Mouse (Mus musculus): ENCODE data around the gene Nup50.
"Not testable (repeated sequence)": the region's sequence is repeated elsewhere in the genome, so short reads cannot be mapped to it uniquely, and the experiment has no call there.

The Nup50 gene

DNA sequence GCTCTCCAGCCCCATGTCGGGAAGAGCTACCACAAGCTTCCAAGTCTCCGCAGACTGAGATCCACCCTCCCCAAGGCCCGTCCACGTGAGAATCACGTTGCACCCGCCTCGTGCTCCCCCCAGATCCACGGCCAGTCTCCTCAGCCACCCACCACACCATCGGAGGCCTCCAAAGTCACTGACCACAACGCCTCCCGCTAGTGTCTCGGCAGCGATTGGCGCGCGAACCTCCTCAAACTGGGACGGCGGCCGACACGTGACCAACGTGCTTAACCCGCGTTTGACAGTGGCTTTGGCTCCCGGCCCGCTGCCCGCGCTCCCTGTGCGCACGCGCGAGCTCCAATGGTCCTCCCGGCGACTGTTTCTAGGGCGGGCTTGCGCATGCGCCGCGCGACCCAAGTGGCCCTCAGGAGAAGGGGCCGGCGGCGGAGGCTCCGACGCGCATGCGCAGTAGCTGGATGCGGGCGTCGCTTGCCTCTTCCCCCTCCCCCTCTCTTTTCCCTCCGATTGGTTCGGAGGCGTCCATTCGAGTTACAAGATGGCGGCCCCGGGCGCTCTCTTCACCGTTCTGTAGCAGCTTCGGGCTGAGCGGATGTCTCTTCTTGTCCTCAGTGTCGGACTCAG lies at the start of gene Nup50:
Gene Nup50, plus strand, starts transcription at position 528 of the 624 bp plus-strand sequence.
- peak; percentile 99 for DNase-seq (ENCODE audit: low spot score)

GRCm38 (mm10) chr15:84873867-84874266 lies 49.3 kb upstream of the Nup50 start:
- DNase-seq (ENCODE audit: low spot score), result no peak

DNA sequence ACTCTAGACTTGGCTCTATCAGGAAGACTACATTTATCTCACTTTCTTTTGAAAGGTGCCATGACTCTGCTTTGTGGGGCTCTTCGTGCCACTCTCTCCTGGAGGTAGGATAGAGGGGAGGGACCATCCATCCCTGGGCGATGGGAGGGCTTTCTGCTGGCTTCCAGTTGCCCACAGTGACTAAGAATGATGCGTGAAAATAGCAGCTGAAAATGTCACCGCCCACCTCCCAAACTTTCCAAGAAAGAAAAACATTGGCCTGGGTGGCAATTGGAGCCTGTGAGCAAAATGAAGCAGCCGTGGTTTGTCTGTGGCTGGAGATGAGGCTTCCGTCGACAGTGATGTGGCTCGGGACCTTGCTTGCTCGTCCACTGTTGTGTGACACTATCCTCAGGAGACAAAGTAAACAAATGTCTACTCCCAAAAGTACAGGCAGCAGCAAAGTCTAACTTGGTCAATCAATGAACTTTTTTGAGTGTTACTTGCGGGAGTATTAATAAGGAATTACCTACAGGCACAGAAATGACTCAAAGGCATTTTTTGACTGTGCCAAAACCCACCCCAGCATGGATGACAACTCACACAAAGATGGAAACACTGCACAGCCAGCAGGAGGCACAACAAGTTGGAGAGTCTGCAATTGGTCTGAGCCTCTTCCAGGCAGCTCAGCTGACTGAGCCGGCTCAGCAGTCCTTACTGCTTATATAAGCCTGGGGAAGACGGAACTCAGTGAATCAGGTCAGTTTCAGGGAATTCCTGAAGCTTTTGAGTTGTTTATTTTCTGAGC lies 46.0 kb upstream of the Nup50 start:
- no peak for DNase-seq (ENCODE audit: low spot score)

GRCm38 (mm10) chr15:84888066-84888465 lies 35.1 kb upstream of the Nup50 start:
- no peak for DNase-seq (ENCODE audit: low spot score)

DNA sequence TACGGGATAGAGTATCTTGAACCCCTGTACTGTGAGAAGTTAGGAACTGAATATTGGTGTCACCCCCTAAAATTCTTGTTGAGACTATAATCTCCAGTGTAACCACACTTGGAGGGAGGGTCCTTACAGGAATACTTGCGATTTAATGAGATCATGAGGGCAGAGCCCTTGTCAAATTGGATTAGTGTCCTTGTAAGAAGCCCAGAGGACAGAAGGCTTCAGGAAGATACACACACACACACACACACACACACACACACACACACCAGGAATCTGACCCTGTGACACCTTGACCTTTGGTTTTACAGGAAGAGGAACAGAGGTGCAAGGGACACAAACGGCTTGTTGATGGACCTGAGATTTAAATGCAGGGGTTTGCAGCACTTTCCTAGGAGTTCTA lies 32.0 kb upstream of the Nup50 start:
- DNase-seq (ENCODE audit: low spot score), result no peak

DNA sequence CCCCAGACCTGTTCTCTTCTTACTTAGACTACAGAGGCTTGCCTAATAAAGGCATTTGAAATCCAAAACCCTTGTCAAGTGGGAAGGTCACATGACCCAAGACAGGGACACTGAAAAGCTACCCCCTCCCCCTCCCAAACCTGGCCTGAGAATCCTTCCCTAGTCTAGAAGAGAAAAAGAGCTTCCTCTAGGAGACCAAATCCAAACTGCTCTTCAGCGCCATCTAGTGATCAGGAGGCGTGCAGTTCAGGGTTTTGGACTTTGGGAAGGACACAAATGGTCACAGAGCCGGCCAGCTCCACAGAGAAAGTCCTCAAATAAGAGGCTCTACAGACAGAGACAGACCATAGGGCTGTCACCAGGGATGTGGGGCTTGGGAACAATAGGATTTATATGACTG lies 31.6 kb upstream of the Nup50 start:
- no peak for DNase-seq (ENCODE audit: low spot score)

GRCm38 (mm10) chr15:84896216-84896615 lies 27.0 kb upstream of the Nup50 start:
- DNase-seq (ENCODE audit: low spot score), result not testable (repeated sequence)

DNA sequence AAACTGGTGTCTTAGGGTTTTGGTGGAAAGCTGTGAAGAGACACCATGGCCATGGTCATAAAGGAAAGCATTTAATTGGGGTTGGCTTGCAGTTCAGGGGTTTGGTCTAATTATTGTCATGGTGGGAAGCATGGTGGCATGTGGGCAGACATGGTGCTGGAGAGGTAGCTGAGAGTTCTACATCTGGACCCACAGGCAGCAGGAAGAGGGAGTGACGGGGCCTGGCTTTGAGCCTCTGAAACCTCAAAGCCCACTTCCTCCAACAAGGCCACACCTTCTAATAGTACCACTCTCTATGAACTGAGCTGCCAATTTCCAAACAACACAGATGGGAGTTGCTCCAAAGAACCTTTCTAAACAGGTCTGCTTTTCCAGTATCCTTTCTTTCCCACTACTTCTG lies 26.5 kb upstream of the Nup50 start:
- DNase-seq (ENCODE audit: low spot score), result no peak

GRCm38 (mm10) chr15:84898077-84898476 lies 25.1 kb upstream of the Nup50 start:
- DNase-seq (ENCODE audit: low spot score), result no peak

DNA sequence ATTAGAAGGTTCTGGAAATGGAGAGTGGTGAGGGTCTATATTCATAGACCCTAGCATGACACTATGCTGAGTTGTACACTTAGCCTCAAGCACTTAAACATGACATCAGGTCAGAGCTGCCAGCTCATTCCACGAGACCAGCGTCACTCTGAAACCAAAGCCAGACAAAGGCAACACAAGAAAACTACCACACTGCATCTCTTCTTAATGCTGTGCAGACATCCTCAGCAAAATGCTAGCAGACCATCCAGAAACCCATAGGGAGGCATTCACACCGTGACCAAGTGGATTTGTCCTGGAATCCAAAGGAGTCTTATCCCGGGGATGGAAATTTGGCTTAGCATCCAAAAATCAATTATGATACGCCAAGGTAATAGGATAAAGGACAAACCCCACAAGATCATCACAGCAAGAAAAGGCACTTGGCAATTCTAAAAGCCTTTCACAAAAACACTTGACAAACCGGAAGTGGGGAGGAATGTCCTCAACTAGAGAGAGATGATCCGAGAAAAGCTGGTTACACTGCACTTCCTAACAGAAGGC lies 19.3 kb upstream of the Nup50 start:
- DNase-seq (ENCODE audit: low spot score), result no peak

DNA sequence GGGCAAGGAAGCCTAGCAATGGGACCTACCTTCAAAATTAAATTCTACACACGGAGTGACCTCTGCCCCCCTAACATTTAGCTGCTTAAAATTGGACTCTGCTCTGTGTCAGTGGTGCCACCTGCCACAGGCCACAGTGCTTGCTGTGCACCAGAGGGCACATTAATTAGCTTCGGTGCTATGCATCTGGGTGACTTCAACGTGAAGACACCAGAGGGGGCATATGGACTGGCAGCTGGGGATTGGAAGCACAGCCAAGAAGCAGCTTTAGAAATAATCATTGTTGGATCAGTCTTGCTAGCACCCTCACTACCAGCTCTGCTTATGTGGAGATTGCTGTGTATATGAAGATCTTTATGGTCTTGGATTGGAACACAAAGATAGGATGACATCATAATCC lies 10.0 kb upstream of the Nup50 start:
- DNase-seq (ENCODE audit: low spot score), result no peak

DNA sequence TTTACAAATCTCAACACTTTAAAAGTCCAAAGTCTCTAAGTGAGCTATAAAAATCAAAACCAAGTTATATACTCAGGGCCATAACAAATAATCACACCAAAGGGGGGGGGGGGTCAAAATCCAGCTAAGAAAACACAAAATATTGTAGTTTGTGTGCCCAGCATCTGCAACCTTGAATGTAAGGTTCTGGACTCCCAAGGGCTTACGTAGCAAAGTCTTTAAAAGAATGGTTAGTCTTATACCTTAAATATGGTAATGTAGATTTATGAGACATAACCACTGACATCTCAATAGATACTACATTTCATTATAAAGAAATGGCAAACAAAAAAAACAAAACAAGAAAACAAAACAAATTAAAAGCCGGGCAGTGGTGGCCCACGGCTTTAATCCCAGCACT lies 3.3 kb upstream of the Nup50 start, which contains the start of gene Gm29666:
Gene Gm29666, minus strand, starts transcription at position 101 of the 400 bp plus-strand sequence.
- DNase-seq (ENCODE audit: low spot score), result no peak

DNA sequence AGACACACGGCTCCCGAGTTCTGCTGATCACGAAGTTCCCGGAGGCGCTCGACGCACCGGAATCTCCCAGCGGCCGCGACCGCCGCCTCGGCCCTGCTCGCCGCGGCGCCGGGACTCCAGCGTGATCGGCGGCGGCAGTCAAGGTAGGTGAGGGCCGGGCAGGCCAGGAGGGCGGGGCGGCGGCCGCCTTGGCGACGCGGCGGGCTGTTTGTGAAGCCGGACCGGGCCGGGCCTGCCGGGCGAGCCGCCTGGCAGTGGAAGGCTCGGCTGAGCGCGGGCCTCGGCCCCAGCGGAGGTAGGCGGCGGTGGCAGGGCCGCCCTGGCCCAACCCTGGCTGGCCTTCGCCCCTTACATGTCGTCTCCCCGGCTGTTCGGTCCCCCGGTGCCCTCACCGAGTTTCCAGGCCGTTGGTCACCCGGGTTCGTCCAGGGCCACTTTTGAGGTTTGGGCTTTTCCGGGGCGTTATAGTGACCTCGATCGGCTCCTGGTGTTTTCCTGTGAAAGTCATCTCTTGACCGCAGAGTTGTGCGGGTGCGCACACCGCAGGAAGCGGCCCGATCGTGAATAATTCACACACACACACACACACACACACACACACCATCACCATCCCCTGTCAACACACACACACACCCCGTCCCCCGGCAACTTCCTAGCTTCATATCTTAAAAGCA lies 434 bp downstream of the Nup50 start:
- no peak for DNase-seq (ENCODE audit: low spot score)

- no peak for DNase-seq (ENCODE audit: low spot score)
These were observed 1.6 kb downstream of the Nup50 start for GRCm38 (mm10) chr15:84924781-84925315.

DNA sequence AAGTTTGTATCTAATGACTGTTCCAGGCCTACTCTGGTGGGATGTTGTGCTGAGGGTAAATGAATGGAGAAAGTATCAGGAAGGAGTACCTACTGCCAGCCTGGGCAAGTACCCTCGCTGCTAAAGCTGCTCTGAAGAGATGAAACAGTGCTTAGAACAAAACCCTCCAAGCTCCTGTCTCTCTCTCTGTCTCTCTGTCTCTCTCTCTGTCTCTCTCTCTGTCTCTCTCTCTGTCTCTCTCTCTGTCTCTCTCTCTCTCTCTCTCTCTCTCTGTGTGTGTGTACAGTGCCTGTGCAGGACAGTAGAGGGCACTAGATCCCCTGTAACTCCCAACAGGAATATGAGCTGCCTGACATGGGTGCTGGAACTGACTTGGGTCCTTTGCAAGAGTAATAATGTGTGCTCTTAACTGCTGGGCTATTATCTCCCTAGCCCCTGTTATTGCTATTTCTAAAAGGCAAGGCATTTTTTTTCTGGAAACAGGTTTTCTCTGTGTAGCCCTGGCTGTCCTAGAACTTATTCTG lies 2.3 kb downstream of the Nup50 start:
- DNase-seq (ENCODE audit: low spot score), result no peak

GRCm38 (mm10) chr15:84932351-84932750 lies 9.1 kb downstream of the Nup50 start:
- no peak for DNase-seq (ENCODE audit: low spot score)

- DNase-seq (ENCODE audit: low spot score), result no peak
These were observed 11.7 kb downstream of the Nup50 start for GRCm38 (mm10) chr15:84934901-84935300.

DNA sequence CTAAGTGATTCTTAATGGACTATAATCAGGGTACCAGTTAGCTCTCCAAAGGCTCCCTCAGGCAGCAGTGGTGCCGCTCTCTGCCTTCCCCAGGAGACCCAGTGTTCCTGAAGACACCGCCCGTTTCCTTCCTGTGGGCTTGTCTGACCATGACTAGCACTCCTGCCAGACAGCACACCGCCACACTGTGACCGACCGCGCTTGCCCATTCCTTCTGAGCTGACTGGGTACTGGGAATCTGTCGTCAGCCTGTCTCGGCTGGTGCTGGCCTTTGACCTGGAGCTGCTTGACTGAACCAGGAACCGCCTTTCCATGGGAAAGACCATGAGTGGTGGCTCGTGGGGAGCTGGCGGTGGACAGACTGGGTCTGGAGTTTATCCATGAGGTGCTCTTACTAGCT lies 16.9 kb downstream of the Nup50 start:
- DNase-seq (ENCODE audit: low spot score), result no peak

- no peak for DNase-seq (ENCODE audit: low spot score)
These were observed 19.6 kb downstream of the Nup50 start for GRCm38 (mm10) chr15:84942647-84943285.

- no peak for DNase-seq (ENCODE audit: low spot score)
These were observed 21.1 kb downstream of the Nup50 start for GRCm38 (mm10) chr15:84944319-84944718.

DNA sequence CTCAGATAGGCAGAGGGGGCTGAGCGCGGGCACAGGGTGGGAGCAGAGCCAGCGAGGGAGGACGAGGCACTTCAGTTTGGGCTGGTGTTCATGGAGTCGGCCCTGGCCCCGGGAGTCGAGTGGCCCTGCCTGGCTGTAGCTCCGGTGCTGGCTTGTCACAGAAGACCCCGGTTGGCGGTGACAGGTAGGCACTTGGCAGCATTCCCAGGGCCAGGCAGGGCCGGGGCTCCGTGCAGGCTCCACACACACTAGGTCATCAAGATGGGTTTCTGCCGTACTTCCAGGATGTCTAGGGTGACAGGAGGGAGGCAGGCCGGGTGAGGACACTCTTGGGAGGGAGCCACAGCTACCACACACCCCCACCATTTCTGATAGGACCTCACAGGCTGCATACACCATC lies 25.8 kb downstream of the Nup50 start:
- DNase-seq (ENCODE audit: low spot score), result no peak

GRCm38 (mm10) chr15:84950053-84950452 lies 26.8 kb downstream of the Nup50 start:
- DNase-seq (ENCODE audit: low spot score), result no peak

All from urinary bladder, postnatal 10 days (tissue).